Mouse (Mus musculus) spleen, postnatal 0 days (tissue): ENCODE data around the gene Grk3. TPM values are rescaled to one million over a fixed set of nuclear protein-coding genes. Genes with fewer than 3 reads are reported as not detected.

Experiments used
- polyA plus RNA-seq: library from polyadenylated mRNA; unstranded; fragments of >200 nt; fragmentation: Nextera tagmentation; extraction: Ambion mirVana; gene quantifications from 2 replicates; pipeline ENCODE4 v1.2.1, GENCODE M21; 2015

Grk3 gene
- 6.4 and 7.9 TPM in 2 replicates for polyA plus RNA-seq

GRCm38 (mm10) chr5:113015236-113016061 is at the start of gene Grk3:
Grk3 (minus strand) TSS chr5:113015791.

GRCm38 (mm10) chr5:112895674-112896654 is 119.6 kb downstream of the Grk3 start, which contains the start of gene Myo18b:
Myo18b (minus strand) TSS chr5:112896362.

Other genes with a start within 250 kb of the Grk3 start
- 0.02 TPM in 1 of 2 replicates, not detected in the other for gene Myo18b, start 119.4 kb downstream of the Grk3 start, polyA plus RNA-seq
- not detected in 2 replicates for gene Crybb2, start 54.3 kb upstream of the Grk3 start, polyA plus RNA-seq
- gene Crybb3, start 65.8 kb upstream of the Grk3 start, polyA plus RNA-seq = 0.61 and 0.82 TPM in 2 replicates
- gene 2900026A02Rik, start 205.4 kb upstream of the Grk3 start, polyA plus RNA-seq = 1.9 and 2.4 TPM in 2 replicates
- gene Tmem211, start 211.1 kb upstream of the Grk3 start, polyA plus RNA-seq = not detected in 2 replicates